Mouse (Mus musculus) liver, adult 2 months (tissue): ENCODE measurements around the gene Slc27a2. TPM values are rescaled to one million over a fixed set of nuclear protein-coding genes. Genes with fewer than 3 reads are reported as not detected.

ENCODE experiments used
- DNase-seq: peaks from one replicate; pipeline ENCODE4 v3.0.0-alpha.2; 2011; ENCODE audit warnings: low read depth, low spot score; ENCODE audit errors: extremely low read depth
- H3K27ac ChIP-seq: fragments of 200-500 bp; replicated peaks from 2 replicates; pipeline ENCODE4 v1.5.1; 2012; ENCODE audit warnings: low read depth, mild to moderate bottlenecking, control low read depth, inconsistent platforms, low read length; ENCODE audit not compliant: insufficient read depth
- H3K27me3 ChIP-seq: fragments of 200-500 bp; 2 replicates; pipeline ENCODE4 v1.6.1; 2012; ENCODE audit warnings: mild to moderate bottlenecking, moderate library complexity, low read length, inconsistent platforms; ENCODE audit not compliant: control insufficient read depth, insufficient read depth
- H3K36me3 ChIP-seq: fragments of 200-500 bp; 2 replicates; pipeline ENCODE4 v1.6.1; 2012; ENCODE audit warnings: low read length, inconsistent platforms; ENCODE audit not compliant: control insufficient read depth, insufficient read depth
- H3K4me1 ChIP-seq: fragments of 200-500 bp; 2 replicates; pipeline ENCODE4 v1.6.1; 2011; ENCODE audit warnings: low read length; ENCODE audit not compliant: control insufficient read depth, insufficient read depth
- H3K4me3 ChIP-seq: fragments of 200-500 bp; 2 replicates; pipeline ENCODE4 v1.5.1; 2011; ENCODE audit warnings: low read depth, mild to moderate bottlenecking, control low read depth, low read length, moderate library complexity; ENCODE audit not compliant: insufficient read depth
- H3K79me2 ChIP-seq: fragments of 200-500 bp; 2 replicates; pipeline ENCODE4 v1.6.1; 2012; ENCODE audit warnings: inconsistent platforms, mild to moderate bottlenecking, low read length, moderate library complexity; ENCODE audit not compliant: control insufficient read depth, insufficient read depth
- H3K9ac ChIP-seq: fragments of 200-500 bp; 2 replicates; pipeline ENCODE4 v1.6.1; 2012; ENCODE audit warnings: low read depth, mild to moderate bottlenecking, control low read depth, inconsistent platforms, low read length
- CTCF ChIP-seq: fragments of 200-500 bp; IDR thresholded peaks from 2 replicates; pipeline ENCODE4 v1.5.1; 2011; ENCODE audit warnings: low read depth, low read length, control low read depth
- POLR2A ChIP-seq: fragments of 200-500 bp; IDR thresholded peaks from 2 replicates; pipeline ENCODE4 v1.6.1; 2011; ENCODE audit warnings: low read length, control low read depth; ENCODE audit not compliant: insufficient read depth; ENCODE audit errors: extremely low read depth
- WGBS: fragments of 180-500 bp; shearing (Covaris S2); methylation state at CpG from one replicate; pipeline ENCODE4 v1.1.7; 2018; 5-methylcytosine and 5-hydroxymethylcytosine counted together
- polyA plus RNA-seq: library from polyadenylated mRNA; depleted of rRNA; stranded (reverse); fragments of >200 nt; gene quantifications from 2 replicates; pipeline ENCODE4 v1.2.3, GENCODE M21; 2012
- total RNA-seq: library from RNA; depleted of rRNA; stranded (reverse); fragments of >200 nt; gene quantifications from 2 replicates; pipeline ENCODE4 v1.2.3, GENCODE M21; 2014

Slc27a2 gene
- total and polyA plus RNA-seq, 2 experiments = 1,036 to 1,397 TPM

DNA sequence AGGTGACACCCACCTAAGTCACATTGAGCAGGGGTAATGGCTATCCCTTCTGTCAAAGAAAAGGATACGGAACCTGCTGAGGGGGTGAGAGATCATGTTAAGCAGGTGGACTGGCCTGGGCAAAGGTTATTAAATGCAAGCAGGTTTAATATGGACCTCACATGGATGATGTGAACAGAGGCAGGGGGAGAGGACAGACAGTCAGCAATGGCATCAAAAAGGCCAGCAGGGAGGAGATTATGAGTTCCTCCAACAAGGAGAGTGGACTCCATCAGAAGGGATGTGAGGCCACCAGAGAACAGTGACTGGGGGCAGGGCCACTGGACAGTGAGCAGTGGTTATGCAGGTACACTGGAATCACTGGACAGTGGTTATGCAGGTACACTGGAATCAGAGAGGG, 7.9 kb downstream of the Slc27a2 start:
- Histone ChIP-seq H3K9ac (peak overlapping the region; percentile 17), H3K27ac (peak overlapping the region; percentile 31; the same call in 1 of the 2 replicates), H3K79me2 (peaks cover 35% of the 10 kb centered on the region), H3K4me3 (no peak overlapping the region), H3K27me3 (no peaks in the 10 kb centered on the region), H3K4me1 (peaks cover 36% of the 10 kb centered on the region), H3K36me3 (peaks cover 95% of the 10 kb centered on the region)
- peak; percentile 61 for DNase-seq
- 33% methylated on average over 1 of the region's 1 CpGs for WGBS
- TF ChIP-seq POLR2A (no peak), CTCF (no peak)

- Histone ChIP-seq H3K4me3 (no peak overlapping the region), H3K79me2 (peaks cover 16% of the 10 kb centered on the region; the same call in 1 of the 2 replicates), H3K27me3 (no peaks in the 10 kb centered on the region), H3K36me3 (peaks cover 93% of the 10 kb centered on the region), H3K27ac (peak overlapping the region; percentile 24), H3K4me1 (peaks cover 36% of the 10 kb centered on the region), H3K9ac (no peak overlapping the region)
- no peak for TF ChIP-seq POLR2A
- TF ChIP-seq CTCF = no peak
- 17% methylated on average over 17 of the region's 17 CpGs for WGBS
- peak; percentile 82 for DNase-seq
Observed at GRCm38 (mm10) chr2:126563411-126564105, 11.4 kb downstream of the Slc27a2 start.

- DNase-seq = no peak
- no peak overlapping the region for H3K9ac ChIP-seq
Observed at GRCm38 (mm10) chr2:126572163-126572562, 20.0 kb downstream of the Slc27a2 start.

DNA sequence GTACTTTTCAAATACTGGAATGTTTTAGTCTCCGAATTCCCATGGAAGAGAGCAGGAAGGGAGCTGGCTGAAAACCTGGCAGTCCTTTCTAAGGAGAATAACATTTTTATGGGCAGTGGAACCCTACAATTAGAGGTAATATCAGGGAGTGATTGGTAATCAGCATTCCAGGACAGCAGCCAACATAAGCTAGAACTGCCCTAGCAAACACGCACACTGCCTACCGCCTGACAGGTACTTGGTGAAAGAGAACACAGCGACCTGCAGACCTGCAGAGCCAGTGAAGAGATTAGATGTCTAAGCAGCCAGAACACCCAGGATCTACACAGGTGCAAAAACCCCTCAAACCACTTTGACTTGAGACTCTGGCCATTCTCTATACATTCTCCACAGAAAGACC, 20.5 kb downstream of the Slc27a2 start:
- WGBS = 35% methylated on average over 4 of the region's 4 CpGs

More at GRCm38 (mm10) chr2:126572163-126572562, 20.0 kb downstream of the Slc27a2 start:
- Histone ChIP-seq H3K79me2 (no peaks in the 10 kb centered on the region), H3K27me3 (no peaks in the 10 kb centered on the region), H3K4me3 (no peak overlapping the region), H3K27ac (no peak overlapping the region), H3K4me1 (peaks cover 15% of the 10 kb centered on the region), H3K36me3 (peaks cover 95% of the 10 kb centered on the region)
- TF ChIP-seq POLR2A = no peak
- peak; percentile 3; the same call in 1 of the 2 replicates for TF ChIP-seq CTCF
- WGBS = 22% methylated on average over 1 of the region's 1 CpGs

GRCm38 (mm10) chr2:126575391-126576176, 23.4 kb downstream of the Slc27a2 start:
- 23% methylated on average over 11 of the region's 11 CpGs for WGBS
- Histone ChIP-seq H3K9ac (0 out of 2 replicates have a peak overlapping the region, but pooled peaks have one; percentile 6), H3K27me3 (no peaks in the 10 kb centered on the region), H3K4me1 (peaks cover 13% of the 10 kb centered on the region), H3K27ac (peak overlapping the region; percentile 49), H3K4me3 (no peak overlapping the region), H3K36me3 (peaks cover 94% of the 10 kb centered on the region), H3K79me2 (no peaks in the 10 kb centered on the region)
- TF ChIP-seq CTCF = peak; percentile 31; the same call in 1 of the 2 replicates
- 0 out of 2 replicates have a peak, but pooled peaks have one; percentile 4 for TF ChIP-seq POLR2A
- DNase-seq = peak; percentile 87

More for the DNA sequence above, 20.5 kb downstream of the Slc27a2 start:
- Histone ChIP-seq H3K36me3 (peaks cover 95% of the 10 kb centered on the region), H3K27ac (no peak overlapping the region), H3K79me2 (no peaks in the 10 kb centered on the region), H3K4me3 (no peak overlapping the region), H3K9ac (no peak overlapping the region), H3K27me3 (no peaks in the 10 kb centered on the region), H3K4me1 (peaks cover 15% of the 10 kb centered on the region)
- peak; percentile 59 for DNase-seq
- TF ChIP-seq CTCF (no peak), POLR2A (no peak)
